Mouse (Mus musculus): ENCODE data around the gene Dynlrb2.

DNA sequence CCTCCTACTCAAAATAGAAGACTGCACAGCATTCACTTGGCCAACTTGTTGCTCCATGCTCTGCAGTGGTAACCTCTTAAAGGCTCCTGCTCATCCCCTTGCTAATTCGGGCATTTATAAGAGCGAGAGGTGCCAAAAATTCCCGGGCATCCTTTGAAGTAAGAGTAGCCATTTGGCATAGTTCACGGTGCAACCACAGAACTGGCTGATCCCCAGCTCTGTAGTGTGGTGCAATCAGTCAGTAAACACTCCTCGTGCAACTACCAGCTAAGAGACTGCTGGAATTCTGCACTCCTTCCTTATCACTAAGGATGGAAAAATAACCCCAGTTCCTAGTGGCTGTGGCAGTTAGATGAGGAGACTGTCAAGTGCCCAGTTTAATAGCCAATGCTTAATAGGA lies 3.9 kb downstream of the Dynlrb2 start:
- TF ChIP-seq POLR2A (IDR thresholded peaks at IDR 0.05; ENCODE audit: insufficient read depth, low read length) = no peak
- TF ChIP-seq CTCF (IDR thresholded peaks at IDR 0.05; ENCODE audit: low read depth, low read length) = no peak
- no peak for TF ChIP-seq EP300 (IDR thresholded peaks at IDR 0.05; ENCODE audit: insufficient read depth, low read depth, low read length)
